Mouse (Mus musculus): ENCODE measurements at regions not wholly inside any gene's neighbourhood (a gene's known extent, or its start where the extent isn't known, plus 50 kb on each side); places are given as distances from the start of the nearest gene placed in this dataset.

- no peak for ATAC-seq (replicated peaks; ENCODE audit: insufficient number of reproducible peaks, low FRiP score, low TSS enrichment, poor library complexity, severe bottlenecking)
These were observed 105.7 kb downstream of the Samd5 start for GRCm38 (mm10) chr10:9569277-9569676.

GRCm38 (mm10) chr10:9557517-9558065 is 117.4 kb downstream of the Samd5 start:
- ATAC-seq (replicated peaks; ENCODE audit: insufficient number of reproducible peaks, low FRiP score, low TSS enrichment, poor library complexity, severe bottlenecking), result no peak

- no peak for ATAC-seq (replicated peaks; ENCODE audit: insufficient number of reproducible peaks, low FRiP score, low TSS enrichment, poor library complexity, severe bottlenecking)
These were observed 117.9 kb downstream of the Samd5 start for GRCm38 (mm10) chr10:9557092-9557491.

- ATAC-seq (replicated peaks; ENCODE audit: insufficient number of reproducible peaks, low FRiP score, low TSS enrichment, poor library complexity, severe bottlenecking), result no peak
These were observed 121.1 kb downstream of the Samd5 start for GRCm38 (mm10) chr10:9553946-9554345.

GRCm38 (mm10) chr10:9549913-9550709 is 124.9 kb downstream of the Samd5 start:
- ATAC-seq (replicated peaks; ENCODE audit: insufficient number of reproducible peaks, low FRiP score, low TSS enrichment, poor library complexity, severe bottlenecking), result no peak

GRCm38 (mm10) chr10:9545807-9546206 is 129.2 kb downstream of the Samd5 start:
- ATAC-seq (replicated peaks; ENCODE audit: insufficient number of reproducible peaks, low FRiP score, low TSS enrichment, poor library complexity, severe bottlenecking), result no peak

GRCm38 (mm10) chr10:9544041-9544786 is 130.8 kb downstream of the Samd5 start:
- no peak for ATAC-seq (replicated peaks; ENCODE audit: insufficient number of reproducible peaks, low FRiP score, low TSS enrichment, poor library complexity, severe bottlenecking)

GRCm38 (mm10) chr10:9541579-9541978 is 133.4 kb downstream of the Samd5 start:
- ATAC-seq (replicated peaks; ENCODE audit: insufficient number of reproducible peaks, low FRiP score, low TSS enrichment, poor library complexity, severe bottlenecking), result no peak

- ATAC-seq (replicated peaks; ENCODE audit: insufficient number of reproducible peaks, low FRiP score, low TSS enrichment, poor library complexity, severe bottlenecking), result no peak
These were observed 137.3 kb downstream of the Samd5 start for GRCm38 (mm10) chr10:9537686-9538085.

GRCm38 (mm10) chr10:9534552-9534951 is 140.5 kb downstream of the Samd5 start:
- ATAC-seq (replicated peaks; ENCODE audit: insufficient number of reproducible peaks, low FRiP score, low TSS enrichment, poor library complexity, severe bottlenecking), result no peak

- ATAC-seq (replicated peaks; ENCODE audit: insufficient number of reproducible peaks, low FRiP score, low TSS enrichment, poor library complexity, severe bottlenecking), result no peak
These were observed 141.7 kb downstream of the Samd5 start for GRCm38 (mm10) chr10:9533283-9533682.

GRCm38 (mm10) chr10:9531931-9532330 is 143.1 kb downstream of the Samd5 start:
- no peak for ATAC-seq (replicated peaks; ENCODE audit: insufficient number of reproducible peaks, low FRiP score, low TSS enrichment, poor library complexity, severe bottlenecking)

- no peak for ATAC-seq (replicated peaks; ENCODE audit: insufficient number of reproducible peaks, low FRiP score, low TSS enrichment, poor library complexity, severe bottlenecking)
These were observed 145.6 kb downstream of the Samd5 start for GRCm38 (mm10) chr10:9529408-9529807.

GRCm38 (mm10) chr10:9528066-9528465 is 146.9 kb downstream of the Samd5 start:
- ATAC-seq (replicated peaks; ENCODE audit: insufficient number of reproducible peaks, low FRiP score, low TSS enrichment, poor library complexity, severe bottlenecking), result no peak

GRCm38 (mm10) chr10:9509764-9510390 is 165.1 kb downstream of the Samd5 start:
- no peak for ATAC-seq (replicated peaks; ENCODE audit: insufficient number of reproducible peaks, low FRiP score, low TSS enrichment, poor library complexity, severe bottlenecking)

GRCm38 (mm10) chr10:9509092-9509671 is 165.8 kb downstream of the Samd5 start:
- ATAC-seq (replicated peaks; ENCODE audit: insufficient number of reproducible peaks, low FRiP score, low TSS enrichment, poor library complexity, severe bottlenecking), result no peak

GRCm38 (mm10) chr10:9503569-9504493 is 171.2 kb downstream of the Samd5 start:
- no peak for ATAC-seq (replicated peaks; ENCODE audit: insufficient number of reproducible peaks, low FRiP score, low TSS enrichment, poor library complexity, severe bottlenecking)

- ATAC-seq (replicated peaks; ENCODE audit: insufficient number of reproducible peaks, low FRiP score, low TSS enrichment, poor library complexity, severe bottlenecking), result no peak
These were observed 176.5 kb downstream of the Samd5 start for GRCm38 (mm10) chr10:9498550-9498949.
